Mouse (Mus musculus) thymus, adult 2 months (tissue): Measurements from ENCODE around the gene Slc16a8. TPM values are rescaled to one million over a fixed set of nuclear protein-coding genes. Genes with fewer than 3 reads are reported as not detected.
A peak's percentile ranks its signal among the peaks of the same experiment; 100 is the strongest.

Experiments used
- DNase-seq: peaks from one replicate; pipeline ENCODE4 v3.0.0; 2021
- H3K27ac ChIP-seq: fragments of 200-500 bp; 2 replicates; pipeline ENCODE4 v1.5.1; 2012; ENCODE audit warnings: low read length, control low read depth; ENCODE audit not compliant: control insufficient read depth, insufficient read depth
- H3K27me3 ChIP-seq: fragments of 200-500 bp; 2 replicates; pipeline ENCODE4 v1.6.1; 2012; ENCODE audit warnings: mild to moderate bottlenecking, low read length, moderate library complexity, mixed read lengths; ENCODE audit not compliant: control insufficient read depth, insufficient read depth
- H3K36me3 ChIP-seq: fragments of 200-500 bp; 2 replicates; pipeline ENCODE4 v1.6.1; 2012; ENCODE audit warnings: mild to moderate bottlenecking, low read length, moderate library complexity; ENCODE audit not compliant: control insufficient read depth, insufficient read depth
- H3K4me1 ChIP-seq: fragments of 200-500 bp; replicated peaks from 2 replicates; pipeline ENCODE4 v1.6.1; 2012; ENCODE audit warnings: low read length; ENCODE audit not compliant: control insufficient read depth, insufficient read depth
- H3K4me3 ChIP-seq: fragments of 200-500 bp; 2 replicates; pipeline ENCODE4 v1.5.1; 2012; ENCODE audit warnings: mild to moderate bottlenecking, low read length, control low read depth, moderate library complexity; ENCODE audit not compliant: control insufficient read depth, insufficient read depth
- CTCF ChIP-seq: fragments of 200-500 bp; IDR thresholded peaks from 2 replicates; pipeline ENCODE4 v1.5.1; 2012; ENCODE audit warnings: mild to moderate bottlenecking, control low read depth, low read length, moderate library complexity, borderline replicate concordance; ENCODE audit not compliant: control insufficient read depth, poor library complexity, insufficient read depth; ENCODE audit errors: extremely low read depth
- POLR2A ChIP-seq: fragments of 200-500 bp; IDR thresholded peaks from 2 replicates; pipeline ENCODE4 v1.6.1; 2012; ENCODE audit warnings: mild to moderate bottlenecking, low read length, control low read depth, moderate library complexity; ENCODE audit not compliant: control insufficient read depth, poor library complexity, insufficient read depth; ENCODE audit errors: extremely low read depth
- WGBS: fragments of 180-500 bp; shearing (Covaris S2); methylation state at CpG from one replicate; pipeline ENCODE4 v1.1.7; 2018; 5-methylcytosine and 5-hydroxymethylcytosine counted together
- polyA plus RNA-seq: library from polyadenylated mRNA; depleted of rRNA; stranded (reverse); fragments of >200 nt; gene quantifications from 2 replicates; pipeline ENCODE4 v1.2.3, GENCODE M21; 2012

The Slc16a8 gene
- polyA plus RNA-seq, 1 experiment, result 0.15 TPM

- WGBS, result 94% methylated on average over 6 of the region's 6 CpGs
- Histone ChIP-seq H3K4me3 (no peak overlapping the region), H3K36me3 (no peaks in the 10 kb centered on the region), H3K4me1 (peaks cover 9% of the 10 kb centered on the region), H3K27ac (no peak overlapping the region), H3K27me3 (no peaks in the 10 kb centered on the region)
- no peak for DNase-seq
- no peak for TF ChIP-seq CTCF
- TF ChIP-seq POLR2A, result no peak
Measured at GRCm38 (mm10) chr15:79213591-79213990, 41.0 kb downstream of the Slc16a8 start.

- H3K27me3 ChIP-seq, result no peaks in the 10 kb centered on the region
- no peak overlapping the region for H3K4me3 ChIP-seq
- TF ChIP-seq CTCF, result no peak
- TF ChIP-seq POLR2A, result no peak
- DNase-seq, result no peak
- WGBS, result 95% methylated on average over 26 of the region's 26 CpGs
- H3K36me3 ChIP-seq, result no peaks in the 10 kb centered on the region
- no peak overlapping the region for H3K27ac ChIP-seq
- peaks cover 13% of the 10 kb centered on the region for H3K4me1 ChIP-seq
Measured at GRCm38 (mm10) chr15:79212750-79213446, 41.7 kb downstream of the Slc16a8 start.

- no peak for DNase-seq
- H3K4me3 ChIP-seq, result no peak overlapping the region
- H3K36me3 ChIP-seq, result no peaks in the 10 kb centered on the region
- 96% methylated on average over 2 of the region's 2 CpGs for WGBS
- H3K27ac ChIP-seq, result no peak overlapping the region
- H3K4me1 ChIP-seq, result peaks cover 13% of the 10 kb centered on the region
- TF ChIP-seq POLR2A (no peak), CTCF (no peak)
- no peaks in the 10 kb centered on the region for H3K27me3 ChIP-seq
Measured at GRCm38 (mm10) chr15:79210357-79210756, 44.2 kb downstream of the Slc16a8 start.

- TF ChIP-seq CTCF (no peak), POLR2A (peak; percentile 38; the same call in 1 of the 2 replicates)
- WGBS, result 37% methylated on average over 27 of the region's 27 CpGs
- H3K27ac ChIP-seq, result peak overlapping the region; percentile 16; the same call in 1 of the 2 replicates
- DNase-seq, result peak; percentile 66
- no peaks in the 10 kb centered on the region for H3K27me3 ChIP-seq
- H3K36me3 ChIP-seq, result no peaks in the 10 kb centered on the region
- H3K4me1 ChIP-seq, result peaks cover 13% of the 10 kb centered on the region
- peak overlapping the region; percentile 37 for H3K4me3 ChIP-seq
Measured at GRCm38 (mm10) chr15:79208758-79209439, 45.7 kb downstream of the Slc16a8 start.

GRCm38 (mm10) chr15:79208211-79208610 lies 46.4 kb downstream of the Slc16a8 start:
- WGBS, result 84% methylated on average over 6 of the region's 6 CpGs
- TF ChIP-seq POLR2A, result no peak
- TF ChIP-seq CTCF, result no peak
- DNase-seq, result no peak
- no peaks in the 10 kb centered on the region for H3K36me3 ChIP-seq
- no peak overlapping the region for H3K4me3 ChIP-seq
- H3K27me3 ChIP-seq, result no peaks in the 10 kb centered on the region
- H3K4me1 ChIP-seq, result peaks cover 13% of the 10 kb centered on the region
- H3K27ac ChIP-seq, result peak overlapping the region; percentile 16; the same call in 1 of the 2 replicates

GRCm38 (mm10) chr15:79202575-79202974 lies 52.0 kb downstream of the Slc16a8 start:
- no peak overlapping the region for H3K4me3 ChIP-seq
- no peaks in the 10 kb centered on the region for H3K36me3 ChIP-seq
- 73% methylated on average over 10 of the region's 10 CpGs for WGBS
- H3K27me3 ChIP-seq, result no peaks in the 10 kb centered on the region
- no peak for DNase-seq
- no peaks in the 10 kb centered on the region for H3K4me1 ChIP-seq
- H3K27ac ChIP-seq, result no peak overlapping the region
- TF ChIP-seq CTCF (no peak), POLR2A (no peak)
